Mouse (Mus musculus) C2C12 (cell line): Measurements from ENCODE around the gene Gm49405.

Source experiments
- CEBPB ChIP-seq: IDR thresholded peaks from one replicate; pipeline ENCODE4 v1.6.1; 2011; ENCODE audit warnings: low read depth, mild to moderate bottlenecking, control low read depth, moderate library complexity
- CTCF ChIP-seq: IDR thresholded peaks from one replicate; pipeline ENCODE4 v1.5.1; 2011; ENCODE audit not compliant: control insufficient read depth, insufficient read depth, insufficient read length

GRCm38 (mm10) chr19:3995505-3995904 lies 4.9 kb upstream of the Gm49405 start:
- TF ChIP-seq CEBPB (no peak), CTCF (no peak)
